Mouse (Mus musculus) gastrocnemius, postnatal 14 days (tissue): ENCODE measurements at regions not wholly inside any gene's neighbourhood (a gene's known extent, or its start where the extent isn't known, plus 50 kb on each side); places are given as distances from the start of the nearest gene placed in this dataset.

ENCODE experiments used
- DNase-seq: peaks from one replicate; pipeline ENCODE4 v3.0.0; 2021; ENCODE audit warnings: mixed read lengths
- intact Hi-C: fragments of 180-260 bp; cut with DNase I; formaldehyde crosslinking; loops from one replicate; pipeline ENCODE4 v1.15.1; 2025; ENCODE audit warnings: low total_unique reads

- no peak for DNase-seq
These were observed 414.6 kb downstream of the Adgrl2 start for GRCm38 (mm10) chr3:148575735-148576134.

GRCm38 (mm10) chr3:148572493-148572892 lies 417.9 kb downstream of the Adgrl2 start:
- intact Hi-C loops: no loop called here
- no peak for DNase-seq

More at GRCm38 (mm10) chr3:148575735-148576134, 414.6 kb downstream of the Adgrl2 start:
- intact Hi-C loops: no loop called here

GRCm38 (mm10) chr3:148564716-148565115 lies 425.6 kb downstream of the Adgrl2 start:
- DNase-seq: no peak
- intact Hi-C loops: no loop called here

GRCm38 (mm10) chr3:148561211-148561610 lies 429.1 kb downstream of the Adgrl2 start:
- intact Hi-C loops: no loop called here

GRCm38 (mm10) chr3:148559752-148560460 lies 430.4 kb downstream of the Adgrl2 start:
- intact Hi-C loops: loop anchor here (10.0 kb wide), 1 partner anchor 115 kb away; no protein-coding TSS in a partner anchor
- no peak for DNase-seq

More at GRCm38 (mm10) chr3:148561211-148561610, 429.1 kb downstream of the Adgrl2 start:
- peak; percentile 4 for DNase-seq

- intact Hi-C loops: loop anchor here (10.0 kb wide), 1 partner anchor 114 kb away; no protein-coding TSS in a partner anchor
- DNase-seq: no peak
These were observed 431.7 kb downstream of the Adgrl2 start for GRCm38 (mm10) chr3:148558592-148559157.

GRCm38 (mm10) chr3:148555324-148555723 lies 435.0 kb downstream of the Adgrl2 start:
- intact Hi-C loops: loop anchor here (10.0 kb wide), 1 partner anchor 111 kb away; no protein-coding TSS in a partner anchor
- no peak for DNase-seq

GRCm38 (mm10) chr3:148550716-148551115 lies 439.6 kb downstream of the Adgrl2 start:
- intact Hi-C loops: loop anchor here (10.0 kb wide), 1 partner anchor 106 kb away; no protein-coding TSS in a partner anchor
- no peak for DNase-seq

- DNase-seq: no peak
These were observed 445.4 kb downstream of the Adgrl2 start for GRCm38 (mm10) chr3:148544929-148545328.

GRCm38 (mm10) chr3:148542217-148542616 lies 448.1 kb downstream of the Adgrl2 start:
- no peak for DNase-seq
- intact Hi-C loops: no loop called here

More at GRCm38 (mm10) chr3:148544929-148545328, 445.4 kb downstream of the Adgrl2 start:
- intact Hi-C loops: no loop called here

- DNase-seq: no peak
- intact Hi-C loops: no loop called here
These were observed 452.6 kb downstream of the Adgrl2 start for GRCm38 (mm10) chr3:148537669-148538271.

GRCm38 (mm10) chr3:148529893-148530292 lies 460.5 kb downstream of the Adgrl2 start:
- intact Hi-C loops: no loop called here
- DNase-seq: no peak

GRCm38 (mm10) chr3:148510381-148510780 lies 480.0 kb downstream of the Adgrl2 start:
- no peak for DNase-seq
- intact Hi-C loops: no loop called here

GRCm38 (mm10) chr3:148504928-148505327 lies 485.4 kb downstream of the Adgrl2 start:
- no peak for DNase-seq
- intact Hi-C loops: no loop called here

GRCm38 (mm10) chr3:148503432-148503831 lies 486.9 kb downstream of the Adgrl2 start:
- no peak for DNase-seq
- intact Hi-C loops: no loop called here

- no peak for DNase-seq
These were observed 488.6 kb downstream of the Adgrl2 start for GRCm38 (mm10) chr3:148501801-148502200.

GRCm38 (mm10) chr3:148496672-148497071 lies 493.7 kb downstream of the Adgrl2 start:
- DNase-seq: no peak
- intact Hi-C loops: no loop called here

More at GRCm38 (mm10) chr3:148501801-148502200, 488.6 kb downstream of the Adgrl2 start:
- intact Hi-C loops: no loop called here

- no peak for DNase-seq
- intact Hi-C loops: no loop called here
These were observed 499.1 kb downstream of the Adgrl2 start for GRCm38 (mm10) chr3:148491287-148491686.

GRCm38 (mm10) chr3:148489201-148489600 lies 501.2 kb downstream of the Adgrl2 start:
- intact Hi-C loops: no loop called here
- DNase-seq: no peak

GRCm38 (mm10) chr3:148487949-148488348 lies 502.4 kb downstream of the Adgrl2 start:
- intact Hi-C loops: no loop called here
- DNase-seq: no peak
